Mouse (Mus musculus) embryonic stem cell, embryonic (primary cell): ENCODE results near the gene Ptprr.

Source experiments
- CTCF ChIA-PET, 4 experiments: fragments of 300-600 bp in 2 of 4; fragments of 350-600 bp in 2 of 4; sonication (Branson Sonifier 250); formaldehyde crosslinking; loops; one replicate each; lab custom pipeline; 2022; ENCODE audit warnings: inconsistent platforms in 2 of 4; lab: Charles Lee
- POLR2A ChIA-PET, 4 experiments: fragments of 300-600 bp in 2 of 4; fragments of 350-600 bp in 2 of 4; sonication (Branson Sonifier 250); formaldehyde crosslinking; loops; one replicate each; lab custom pipeline; 2022; ENCODE audit warnings: antibody characterized with exemption in 4 of 4, inconsistent platforms in 1 of 4; lab: Charles Lee

Ptprr gene

GRCm38 (mm10) chr10:116220336-116221118 is 202.5 kb downstream of the Ptprr start:
- POLR2A ChIA-PET: interaction anchor here in 1 of 4 experiments (0.5 kb wide), 1 partner anchor 238 kb away, joined by 3 read pairs; no protein-coding TSS in a partner anchor
- CTCF ChIA-PET: interaction anchor here in 1 of 4 experiments (0.6 kb wide), 1 partner anchor 207 kb away, joined by 4 read pairs; no protein-coding TSS in a partner anchor

DNA sequence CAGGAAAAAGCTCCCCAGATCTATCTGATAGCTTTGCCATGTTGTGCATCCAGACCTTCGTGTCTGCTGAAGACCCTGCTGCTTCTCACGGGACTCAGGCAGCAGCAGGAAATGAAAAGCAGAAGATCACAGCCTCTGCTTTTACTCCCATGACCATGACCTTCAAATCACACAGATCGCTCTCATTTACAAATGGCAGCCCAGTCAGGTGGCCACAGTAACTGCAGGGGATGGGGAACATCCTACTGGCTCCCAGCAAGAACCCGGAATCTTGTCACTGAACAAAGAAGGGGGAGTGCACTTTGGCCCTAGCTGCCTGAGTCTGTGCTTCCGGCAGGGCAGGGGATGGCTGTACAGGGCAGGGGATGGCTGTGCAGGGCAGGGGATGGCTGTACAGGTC is 217.3 kb downstream of the Ptprr start:
- POLR2A ChIA-PET: no interaction called here
- CTCF ChIA-PET: no interaction called here

- ChIA-PET POLR2A (interaction anchor here in 1 of 4 experiments (0.7 kb wide), 1 partner anchor 15 kb away, joined by 3 read pairs; no protein-coding TSS in a partner anchor), CTCF (interaction anchor here in 1 of 4 experiments (0.5 kb wide), 1 partner anchor 395 kb away, joined by 6 read pairs; no protein-coding TSS in a partner anchor)
These were observed 224.2 kb downstream of the Ptprr start for GRCm38 (mm10) chr10:116242200-116242599.

DNA sequence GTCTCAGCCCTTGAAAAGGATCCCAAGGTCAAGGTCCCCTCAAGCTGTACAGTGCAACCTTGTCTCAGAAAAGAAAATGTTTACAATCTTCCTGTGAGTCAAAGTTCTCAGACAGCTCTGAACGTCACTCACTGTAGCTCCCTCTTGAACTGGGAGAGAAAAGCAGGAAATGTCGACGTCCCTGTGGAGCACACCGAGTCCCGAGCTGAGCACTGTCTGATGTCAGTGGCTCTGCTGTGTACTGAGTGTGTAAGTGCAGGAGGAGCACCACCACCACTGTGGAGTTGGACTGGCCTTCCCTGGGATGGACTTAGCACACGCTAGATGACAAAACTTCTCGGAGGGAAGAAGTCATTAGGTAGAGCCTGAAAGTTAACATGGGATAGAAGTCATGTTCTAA is 225.4 kb downstream of the Ptprr start:
- ChIA-PET CTCF (interaction anchor here in 1 of 4 experiments (0.6 kb wide), 1 partner anchor 668 kb away, joined by 3 read pairs; no protein-coding TSS in a partner anchor), POLR2A (no interaction called here)

DNA sequence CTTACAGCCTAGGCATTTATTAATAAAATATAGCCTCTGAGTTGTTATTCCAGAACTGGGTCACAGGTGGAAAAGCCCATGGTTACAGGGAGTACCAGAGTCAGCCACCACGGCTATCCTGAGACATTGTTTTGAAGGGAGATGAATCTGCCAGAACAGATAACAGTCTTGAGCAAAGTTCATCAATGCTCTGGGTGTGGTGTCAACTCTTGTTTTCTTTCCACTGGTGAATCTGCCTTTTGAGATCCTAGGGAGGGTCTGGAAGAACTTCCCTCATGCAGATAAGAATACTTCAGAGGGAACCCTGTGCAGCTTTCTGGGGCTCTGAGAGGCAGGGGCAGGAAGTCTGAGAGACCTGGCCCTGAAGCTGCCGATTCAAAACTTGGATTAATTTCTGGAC is 227.6 kb downstream of the Ptprr start:
- CTCF ChIA-PET: no interaction called here
- POLR2A ChIA-PET: no interaction called here

DNA sequence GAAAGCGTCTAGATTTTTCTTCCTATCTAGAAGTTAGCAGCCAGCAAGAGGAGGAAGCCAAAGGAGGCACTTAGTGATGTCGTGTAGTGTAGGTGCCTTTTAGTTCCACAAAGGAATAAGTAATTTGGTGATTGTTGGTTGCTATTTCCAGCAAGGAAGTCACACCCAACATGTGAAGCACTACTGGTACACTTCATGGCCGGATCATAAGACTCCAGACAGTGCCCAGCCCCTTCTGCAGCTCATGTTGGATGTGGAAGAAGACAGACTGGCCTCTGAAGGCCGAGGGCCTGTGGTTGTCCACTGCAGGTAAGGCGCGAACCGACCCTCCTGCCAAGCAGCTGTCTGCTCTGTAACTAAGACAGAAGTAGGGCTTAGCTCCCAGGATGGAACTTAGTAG is 234.7 kb downstream of the Ptprr start:
- POLR2A ChIA-PET: no interaction called here
- CTCF ChIA-PET: interaction anchor here in 1 of 4 experiments (0.5 kb wide), 1 partner anchor 467 kb away, joined by 5 read pairs; no protein-coding TSS in a partner anchor

- POLR2A ChIA-PET: no interaction called here
- CTCF ChIA-PET: no interaction called here
These were observed 236.0 kb downstream of the Ptprr start for GRCm38 (mm10) chr10:116253972-116254371.

DNA sequence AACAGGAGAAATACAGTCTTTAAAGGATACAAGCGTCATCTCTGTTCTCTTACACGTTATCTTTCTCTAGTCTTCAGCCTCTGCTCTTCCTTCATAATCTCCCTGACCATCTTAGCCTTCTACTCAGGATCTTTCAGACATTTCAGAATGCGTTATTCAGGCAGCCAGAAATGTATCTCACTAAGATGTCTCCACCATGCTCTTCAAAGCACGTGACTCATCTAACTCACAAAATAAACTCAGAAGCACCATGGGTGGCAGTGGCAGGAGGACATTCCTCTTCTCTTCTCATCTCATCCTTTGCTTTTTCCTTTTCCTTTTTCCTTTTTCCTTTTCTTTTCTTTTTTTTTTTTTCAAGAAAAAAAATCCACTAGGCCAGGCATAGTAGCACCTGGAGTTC is 241.3 kb downstream of the Ptprr start:
- CTCF ChIA-PET: no interaction called here
- POLR2A ChIA-PET: interaction anchor here in 1 of 4 experiments (1.2 kb wide), 1 partner anchor 12 kb away, joined by 3 read pairs; no protein-coding TSS in a partner anchor

DNA sequence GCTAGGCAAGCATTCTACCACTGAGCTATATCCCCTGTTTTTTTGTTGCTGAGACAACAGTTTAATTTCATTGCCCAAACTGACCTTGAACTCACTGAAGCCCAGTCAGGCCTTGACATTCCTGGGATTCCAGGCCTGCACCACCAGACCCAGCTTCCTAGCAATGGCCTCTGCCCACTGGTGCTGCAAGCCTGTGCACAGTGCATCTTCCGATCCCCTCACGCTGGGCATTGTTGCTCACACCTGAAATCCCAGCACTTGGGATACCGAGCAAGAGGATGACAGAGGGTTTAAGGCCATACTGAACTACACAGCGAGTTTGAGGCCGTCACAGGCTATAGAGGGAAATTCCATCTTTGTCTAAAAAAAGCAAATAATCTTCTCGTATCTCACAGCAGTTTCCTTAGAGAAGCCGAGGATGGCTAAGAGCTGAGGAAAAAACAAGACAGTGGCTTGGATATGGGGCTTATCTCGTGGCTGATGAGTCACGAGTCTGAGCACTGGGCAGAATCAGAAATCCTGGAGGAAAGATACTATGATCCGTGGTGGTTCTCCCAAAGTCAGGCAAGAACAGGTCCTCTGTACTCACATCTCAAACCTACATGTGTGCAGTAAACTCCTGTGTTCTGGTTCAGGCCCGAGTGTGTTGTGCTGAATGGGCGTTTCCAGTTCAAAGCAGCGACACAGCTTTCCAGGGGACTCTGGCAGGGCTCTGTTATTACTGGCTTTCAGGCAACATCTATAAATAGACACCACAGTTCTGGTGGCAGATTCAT is 242.8 kb downstream of the Ptprr start:
- ChIA-PET CTCF (interaction anchor here in 3 of 4 experiments (0.6 to 1.0 kb wide), 3 partner anchors 31 to 59 kb away, joined by 3 read pairs; no protein-coding TSS in a partner anchor), POLR2A (no interaction called here)

DNA sequence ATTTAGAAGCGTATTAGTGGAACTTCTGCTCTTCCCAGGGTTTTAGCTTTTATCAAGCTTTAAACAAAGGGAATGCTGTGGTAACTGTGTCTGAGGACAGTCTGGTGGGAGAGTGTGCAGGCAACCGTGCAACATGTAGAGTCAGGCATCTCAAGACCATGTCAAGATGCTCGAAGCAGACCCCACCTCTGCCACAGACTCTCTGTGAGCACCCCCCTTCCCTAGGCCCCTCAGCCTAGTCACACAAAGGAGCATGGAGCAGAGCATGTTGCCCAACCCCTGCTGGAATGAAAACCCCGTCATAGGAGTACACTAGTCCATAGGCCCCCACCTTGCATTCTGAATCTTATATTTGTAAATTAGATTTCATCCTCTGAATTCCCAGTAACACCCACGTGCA is 243.5 kb downstream of the Ptprr start:
- ChIA-PET POLR2A (no interaction called here), CTCF (interaction anchor here in 2 of 4 experiments (0.7 to 1.0 kb wide), 2 partner anchors 30 to 58 kb away, joined by 3 read pairs; no protein-coding TSS in a partner anchor)

- CTCF ChIA-PET: no interaction called here
These were observed 246.5 kb downstream of the Ptprr start for GRCm38 (mm10) chr10:116264521-116264920.

GRCm38 (mm10) chr10:116266561-116267433 is 248.8 kb downstream of the Ptprr start:
- ChIA-PET CTCF (interaction anchor here in 1 of 4 experiments (0.7 kb wide), 1 partner anchor 1719 kb away, joined by 4 read pairs; no protein-coding TSS in a partner anchor), POLR2A (interaction anchor here in 1 of 4 experiments (1.0 kb wide), 1 partner anchor 171 kb away, joined by 3 read pairs; no protein-coding TSS in a partner anchor)

More at GRCm38 (mm10) chr10:116264521-116264920, 246.5 kb downstream of the Ptprr start:
- POLR2A ChIA-PET: no interaction called here

GRCm38 (mm10) chr10:116267434-116267822 is 249.4 kb downstream of the Ptprr start:
- ChIA-PET POLR2A (interaction anchor here in 1 of 4 experiments (0.8 to 1.0 kb wide), 2 partner anchors 11 to 170 kb away, joined by 3 read pairs; no protein-coding TSS in a partner anchor), CTCF (no interaction called here)

DNA sequence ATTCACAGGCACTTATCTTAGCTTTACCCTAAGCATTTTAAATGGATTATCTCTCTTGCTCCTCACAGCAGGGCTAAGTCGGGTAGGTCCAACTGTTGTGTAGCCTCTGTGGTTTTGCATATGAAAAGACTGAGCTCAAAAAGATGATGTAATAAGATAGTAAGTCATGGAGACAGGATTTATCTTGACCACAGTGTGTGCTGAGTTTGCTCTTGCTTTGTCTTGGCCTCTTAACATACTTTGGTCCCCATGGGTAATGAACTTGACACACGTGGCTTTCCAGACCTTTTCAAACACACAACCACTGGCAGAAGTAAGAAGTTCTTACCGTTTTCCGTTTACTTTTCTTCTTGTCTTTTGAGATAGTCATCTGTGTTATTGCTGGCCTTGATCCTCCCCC is 250.3 kb downstream of the Ptprr start:
- POLR2A ChIA-PET: interaction anchor here in 2 of 4 experiments (0.8 to 1.1 kb wide), 2 partner anchors 10 to 11 kb away, joined by 3 read pairs; no protein-coding TSS in a partner anchor
- CTCF ChIA-PET: interaction anchor here in 1 of 4 experiments (0.5 kb wide), 1 partner anchor 174 kb away, joined by 3 read pairs; no protein-coding TSS in a partner anchor

DNA sequence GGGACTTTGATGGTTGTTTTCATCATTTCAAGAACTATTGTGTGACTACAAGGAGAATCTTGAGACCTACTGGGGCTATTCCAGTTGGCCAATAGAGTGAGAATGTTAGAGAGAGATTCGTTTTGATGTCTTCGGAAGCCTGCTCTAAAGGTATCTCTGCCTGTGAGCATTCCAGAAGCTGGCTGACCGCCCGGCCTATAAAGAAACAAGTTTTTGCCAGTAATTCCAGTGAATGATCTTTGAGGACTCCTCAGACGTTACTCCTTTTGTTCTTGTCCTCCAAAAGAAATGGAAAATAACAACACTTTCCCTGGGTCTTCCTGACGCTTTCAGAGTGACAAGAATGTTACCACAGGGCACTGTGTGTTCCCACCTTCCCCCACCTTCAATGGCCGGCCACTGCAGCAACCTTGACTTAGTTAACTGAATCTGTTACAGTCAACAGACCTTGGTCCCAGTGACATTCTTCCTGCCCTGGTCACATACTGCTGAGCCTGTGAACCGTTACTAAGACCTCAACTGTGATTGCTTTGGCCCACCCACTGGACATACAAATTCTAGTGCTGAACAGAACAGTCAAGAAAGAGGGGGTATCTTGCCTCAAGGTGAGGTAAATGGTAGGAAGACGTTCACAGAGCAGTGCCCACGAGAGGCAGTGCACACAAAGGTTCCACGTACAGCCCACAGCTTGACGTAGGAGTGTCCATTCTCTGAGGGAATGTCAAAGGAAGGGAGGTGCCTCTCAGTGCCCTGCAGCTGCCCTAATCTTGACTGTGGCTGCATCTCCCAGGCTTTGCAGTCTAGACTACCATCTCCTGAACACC is 252.8 kb downstream of the Ptprr start:
- ChIA-PET POLR2A (no interaction called here), CTCF (interaction anchor here in 1 of 4 experiments (0.5 kb wide), 1 partner anchor 789 kb away, joined by 3 read pairs; no protein-coding TSS in a partner anchor)

GRCm38 (mm10) chr10:116271470-116271915 is 253.5 kb downstream of the Ptprr start:
- CTCF ChIA-PET: no interaction called here
- POLR2A ChIA-PET: interaction anchor here in 1 of 4 experiments (0.8 kb wide), 1 partner anchor 24 kb away, joined by 3 read pairs; no protein-coding TSS in a partner anchor

DNA sequence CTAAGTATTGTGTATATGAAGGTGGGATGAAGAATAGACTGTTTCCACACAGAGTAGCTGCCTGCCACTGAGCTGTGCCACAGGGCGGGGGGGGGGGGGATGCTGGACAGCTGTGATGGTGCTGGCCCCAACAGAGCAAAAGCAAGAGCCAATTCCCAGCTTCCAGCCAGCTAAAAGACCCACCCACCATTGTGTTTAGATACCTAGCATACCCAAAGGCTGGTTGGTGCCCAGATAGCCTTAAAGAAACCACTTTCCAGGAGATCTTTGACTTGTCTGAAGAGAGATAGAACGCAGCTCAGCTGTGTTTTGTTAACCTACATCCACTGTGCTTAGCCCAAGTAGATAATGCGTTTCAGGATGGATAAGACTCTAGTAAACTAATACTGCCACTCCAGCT is 254.1 kb downstream of the Ptprr start:
- CTCF ChIA-PET: no interaction called here

More for the DNA sequence above, 254.1 kb downstream of the Ptprr start:
- POLR2A ChIA-PET: interaction anchor here in 2 of 4 experiments (0.6 to 1.0 kb wide), 3 partner anchors 23 to 141 kb away, joined by 3 to 6 read pairs (median 3); no protein-coding TSS in a partner anchor
